Mouse (Mus musculus) B cell, adult 2 months (primary cell): ENCODE results near the gene Iqca.
A peak's percentile ranks its signal among the peaks of the same experiment; 100 is the strongest.

Experiments
- DNase-seq, 2 experiments: peaks; one replicate each; pipeline ENCODE4 v3.0.0; 2022

Gene Iqca

DNA sequence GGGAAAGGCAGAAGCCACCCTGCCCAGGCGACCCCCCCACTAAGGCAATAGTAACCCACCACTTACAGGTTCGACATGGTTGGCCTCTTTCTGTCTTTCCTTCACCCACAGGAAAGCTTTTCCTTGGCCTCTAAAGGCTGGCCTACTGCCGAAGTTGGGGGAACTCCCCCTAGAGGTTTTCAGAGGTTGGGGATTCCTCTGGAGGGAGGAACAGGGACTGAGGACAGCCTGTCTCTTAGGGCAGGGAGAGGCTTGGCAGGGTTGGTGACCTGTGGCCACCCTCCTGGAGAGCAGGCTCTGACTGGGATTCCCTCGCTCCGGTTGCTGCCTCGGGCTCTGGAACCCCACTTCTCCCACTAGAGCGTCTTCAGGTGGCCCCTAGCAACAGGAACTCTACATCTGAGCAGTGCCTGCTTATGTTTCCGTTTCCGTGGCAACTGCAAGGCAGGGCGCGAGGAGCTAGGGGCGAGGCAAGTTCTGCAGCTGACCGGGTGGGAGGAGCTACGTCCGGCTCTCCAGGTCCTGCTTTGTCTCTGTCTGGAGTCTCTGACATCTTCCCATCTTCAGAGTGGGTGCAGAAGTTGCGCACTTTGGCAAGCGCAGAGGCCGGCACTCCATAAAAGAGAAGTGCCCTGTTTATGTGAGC, at the start of gene Iqca:
Gene Iqca (minus strand): TSS at position 303 of the 646 bp plus-strand sequence.
- DNase-seq: peak; percentile 67 to 79

DNA sequence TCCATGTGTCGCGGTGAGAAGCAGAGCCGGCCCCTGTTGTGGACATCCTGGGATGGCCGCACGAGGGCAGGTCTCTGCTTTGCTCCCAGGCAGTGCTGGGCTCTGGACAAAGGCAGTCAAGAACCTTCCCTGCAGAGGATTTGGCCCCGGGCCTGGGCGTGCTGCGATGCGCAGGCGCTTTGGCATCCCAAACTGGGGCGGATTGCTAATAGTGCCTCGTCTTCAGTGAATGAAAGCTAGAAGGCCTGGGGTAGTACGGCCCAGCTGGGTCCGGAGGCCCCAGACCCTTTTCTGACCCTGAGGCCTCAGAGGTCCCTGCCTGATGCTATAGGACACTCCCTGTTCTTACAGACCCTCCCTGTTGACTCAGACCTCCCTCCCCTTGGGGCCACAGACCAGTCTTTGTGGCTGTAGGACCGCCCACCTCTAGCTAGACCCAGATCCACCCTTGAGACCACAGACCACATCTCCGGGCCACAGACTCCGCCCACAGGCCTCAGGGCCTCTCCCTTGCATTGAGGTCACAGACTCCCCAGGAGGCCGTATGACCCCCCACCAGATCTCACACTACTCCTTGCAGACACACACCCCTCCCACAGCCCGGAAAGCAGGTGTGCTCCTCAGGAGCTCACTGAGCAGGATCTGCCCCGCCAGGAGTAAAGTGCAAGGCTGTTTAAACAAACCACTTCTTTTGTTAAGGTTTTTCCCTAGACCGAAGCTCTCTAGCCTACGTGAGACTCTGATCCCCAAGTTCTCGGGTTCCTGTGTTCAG, 49.2 kb upstream of the Iqca start:
- peak; percentile 41 to 45 for DNase-seq

DNA sequence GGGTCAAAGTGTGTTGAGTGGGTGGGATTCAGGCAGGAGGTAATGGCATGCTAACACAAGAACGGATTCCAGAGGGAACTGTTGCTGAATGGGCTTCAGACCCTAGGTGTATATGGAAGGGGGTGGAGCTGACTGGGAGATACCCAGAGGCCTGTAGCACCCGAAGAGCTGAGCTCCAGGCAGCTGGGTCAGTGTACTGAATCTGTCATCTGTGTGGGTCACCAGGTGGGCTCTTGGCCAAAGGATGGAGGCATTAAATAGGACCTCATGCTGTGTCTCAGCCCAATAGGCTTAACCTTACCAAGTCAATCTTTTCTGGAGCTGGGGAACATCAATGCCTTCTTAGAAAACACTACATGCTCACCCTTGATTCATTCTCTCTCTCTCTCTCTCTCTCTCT, 48.5 kb upstream of the Iqca start:
- DNase-seq: no peak

DNA sequence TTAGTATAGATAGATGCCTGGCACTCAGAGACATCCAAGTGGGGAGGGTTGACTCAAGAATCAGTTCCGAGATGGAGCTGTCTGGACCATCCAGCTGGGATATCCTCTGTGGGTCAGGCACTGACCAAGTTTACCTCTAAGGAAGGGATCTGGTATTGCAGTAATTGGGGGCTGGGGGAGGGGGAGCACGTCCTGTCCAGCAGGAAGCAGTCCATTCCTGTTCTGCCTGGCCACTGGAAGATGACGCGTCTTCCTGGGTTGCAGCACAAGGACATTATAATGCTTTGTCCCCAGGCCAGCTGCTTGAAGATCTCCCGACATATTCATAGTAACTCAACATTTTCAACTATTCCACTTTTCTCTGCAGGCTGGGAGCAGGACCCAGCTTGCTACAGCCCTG, 48.0 kb upstream of the Iqca start:
- DNase-seq: no peak

DNA sequence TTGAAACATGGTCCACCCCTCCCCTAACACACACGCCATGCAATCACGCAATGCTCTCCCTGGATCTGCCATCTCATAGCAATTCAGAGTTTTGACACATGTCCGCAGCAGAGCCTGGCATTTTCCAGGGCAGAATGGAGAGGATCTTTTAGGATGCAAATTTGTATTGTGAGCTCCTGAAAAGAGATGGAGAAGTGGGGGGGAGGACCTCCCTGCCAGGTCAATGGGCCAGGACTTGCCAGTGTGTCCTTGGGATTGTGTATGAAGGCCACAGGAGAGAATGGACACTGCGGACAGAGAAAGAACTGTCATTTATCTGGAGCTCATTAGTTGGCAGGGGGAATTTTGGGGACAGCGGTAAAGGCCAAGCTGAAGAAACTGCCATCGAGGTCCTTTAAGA, 35.8 kb upstream of the Iqca start:
- no peak for DNase-seq

DNA sequence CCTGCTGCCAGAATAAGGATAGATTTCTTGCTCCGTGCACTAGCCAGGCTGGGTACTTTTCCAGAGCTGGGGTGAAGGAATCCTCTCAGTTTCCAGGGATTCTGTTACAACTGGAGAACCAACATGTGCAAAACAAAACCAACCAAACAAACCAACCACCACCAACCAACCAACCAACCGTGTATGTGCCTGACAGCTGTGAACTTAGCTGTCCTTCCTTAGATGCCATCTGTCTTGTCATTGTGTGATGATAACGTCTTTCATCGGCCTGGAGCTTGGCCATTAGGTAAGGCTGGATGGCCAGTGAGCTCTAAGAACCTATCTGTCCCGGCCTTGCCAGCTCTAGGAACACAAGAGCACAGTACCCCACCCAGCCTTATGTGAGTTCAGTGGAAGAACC, 33.7 kb upstream of the Iqca start:
- DNase-seq: no peak

DNA sequence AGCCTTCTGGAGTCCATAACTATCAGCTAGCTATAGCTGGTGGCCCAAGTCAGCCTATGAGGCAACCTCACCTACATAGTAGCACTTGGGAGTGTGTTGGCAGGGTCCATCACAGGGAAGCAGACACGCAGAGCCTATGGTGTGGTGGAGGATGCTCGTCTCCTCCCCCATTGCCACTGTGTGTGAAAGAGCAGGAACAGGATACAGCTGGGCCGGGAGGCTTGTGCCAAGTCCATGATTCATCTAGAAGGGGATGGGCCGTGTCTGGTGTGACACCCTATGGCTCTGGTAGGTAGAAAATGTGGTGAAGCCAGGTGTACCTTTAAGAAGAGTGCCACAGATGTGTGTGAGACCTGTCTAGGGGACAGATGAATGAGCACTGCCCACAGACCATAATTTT, 33.0 kb upstream of the Iqca start:
- no peak for DNase-seq

DNA sequence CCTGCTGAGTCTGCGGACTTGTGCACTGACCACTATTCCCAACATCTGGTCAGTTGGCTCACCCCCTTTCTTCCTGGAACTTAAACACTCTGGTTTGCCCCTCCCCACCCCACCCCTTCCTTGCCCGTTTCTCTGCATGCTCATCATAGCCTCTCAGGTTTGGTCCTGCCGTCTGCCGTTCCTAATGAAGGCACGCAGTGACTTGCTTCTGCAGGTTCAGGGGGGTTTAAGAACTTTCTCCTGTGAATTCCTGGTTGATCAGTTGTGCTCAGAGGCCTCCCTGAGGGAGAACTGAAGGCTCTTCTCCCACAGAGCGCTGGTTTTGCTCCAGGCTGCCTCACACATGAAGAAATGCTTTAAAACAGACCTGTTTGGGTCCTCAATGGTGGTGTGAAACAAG, 30.4 kb upstream of the Iqca start:
- DNase-seq: no peak

DNA sequence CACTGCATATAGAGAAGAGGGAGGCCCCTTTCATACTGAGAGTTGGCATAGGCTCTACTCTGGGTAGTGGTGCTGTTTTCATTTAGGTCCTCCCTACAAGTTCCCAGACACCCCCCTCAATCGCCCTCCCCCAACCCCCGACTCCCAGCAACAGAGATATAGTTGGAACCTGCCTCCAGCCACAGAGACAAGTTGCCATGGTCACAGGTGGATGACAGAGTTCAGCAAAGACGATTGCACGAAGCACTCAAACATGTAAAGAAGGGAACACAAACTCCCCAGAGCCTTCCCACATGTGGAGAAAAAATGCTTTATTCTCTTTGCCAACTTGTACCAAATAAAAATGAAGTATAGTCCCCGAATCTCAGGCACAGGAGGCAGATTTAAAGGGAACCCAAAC, 29.3 kb upstream of the Iqca start:
- no peak for DNase-seq

DNA sequence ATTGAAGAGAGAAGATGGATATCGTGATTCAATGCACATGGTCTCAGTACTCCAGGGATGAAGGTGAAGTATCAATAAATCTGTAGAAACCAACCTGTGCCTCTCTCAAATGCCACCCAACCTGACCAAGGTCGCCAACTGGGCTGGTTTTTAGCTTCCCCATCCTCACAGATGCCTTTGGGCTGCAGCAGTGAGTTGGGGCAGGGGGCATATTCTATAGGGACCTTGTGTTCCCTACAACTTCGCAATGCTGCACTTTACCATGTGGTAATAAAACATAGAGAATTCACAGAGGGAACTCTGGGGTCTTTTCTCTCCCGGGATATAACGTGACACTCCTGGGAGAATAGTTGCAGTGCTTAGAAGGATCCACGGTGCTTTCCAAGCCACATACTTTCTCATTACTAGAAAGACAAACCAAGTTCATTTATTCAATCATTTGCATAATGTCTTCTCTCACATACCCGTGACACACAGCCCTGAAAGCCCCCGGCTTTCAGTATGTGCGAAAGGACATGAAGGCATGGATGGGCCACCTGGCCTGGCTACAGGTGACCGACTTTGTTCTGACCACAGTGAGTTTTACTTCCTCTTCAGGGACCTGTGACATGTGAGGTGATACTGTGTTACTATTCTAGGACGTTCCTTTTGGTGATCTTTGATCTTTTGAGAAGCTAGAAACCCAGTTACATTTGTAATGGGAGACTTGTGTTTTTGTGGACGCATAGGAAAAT, 27.9 kb upstream of the Iqca start:
- peak; percentile 69 to 79 for DNase-seq

DNA sequence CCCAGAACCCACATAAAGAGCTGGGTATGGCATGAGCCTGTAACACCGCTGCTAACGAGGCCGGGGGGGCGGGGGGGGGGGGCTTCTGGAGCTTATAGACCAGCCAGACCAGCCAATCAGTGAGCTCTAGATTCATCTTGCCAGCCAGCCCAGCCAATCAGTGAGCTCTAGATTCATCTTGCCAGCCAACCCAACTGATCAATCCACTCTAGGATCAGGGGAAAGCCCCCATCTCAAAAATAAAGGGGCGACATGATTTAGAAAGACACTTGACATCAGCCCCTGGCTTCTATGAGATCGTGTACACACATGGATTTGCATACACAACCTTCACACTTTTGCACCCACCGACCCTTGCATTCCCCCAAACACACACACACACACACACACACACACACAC, 27.3 kb upstream of the Iqca start:
- peak; percentile 29 to 55 for DNase-seq

DNA sequence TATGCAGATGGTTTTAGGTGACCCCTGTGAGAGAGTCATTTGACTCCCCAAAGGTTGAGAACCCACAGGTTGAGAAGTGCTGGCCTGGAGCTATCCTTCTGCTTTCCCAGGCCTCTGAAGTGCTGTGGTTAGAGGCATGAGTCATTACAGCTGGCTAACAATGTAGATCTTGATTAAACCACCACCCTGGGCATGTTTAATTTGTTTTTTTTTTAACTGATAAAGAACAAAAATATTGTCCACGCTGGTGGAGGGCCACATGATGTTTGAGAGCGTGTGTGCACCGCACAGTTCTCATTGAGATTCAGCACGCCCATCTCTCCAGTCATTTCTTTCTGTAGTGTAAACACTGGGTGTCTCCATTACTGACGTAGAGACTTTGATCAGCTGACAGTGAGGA, 24.8 kb upstream of the Iqca start:
- no peak for DNase-seq

DNA sequence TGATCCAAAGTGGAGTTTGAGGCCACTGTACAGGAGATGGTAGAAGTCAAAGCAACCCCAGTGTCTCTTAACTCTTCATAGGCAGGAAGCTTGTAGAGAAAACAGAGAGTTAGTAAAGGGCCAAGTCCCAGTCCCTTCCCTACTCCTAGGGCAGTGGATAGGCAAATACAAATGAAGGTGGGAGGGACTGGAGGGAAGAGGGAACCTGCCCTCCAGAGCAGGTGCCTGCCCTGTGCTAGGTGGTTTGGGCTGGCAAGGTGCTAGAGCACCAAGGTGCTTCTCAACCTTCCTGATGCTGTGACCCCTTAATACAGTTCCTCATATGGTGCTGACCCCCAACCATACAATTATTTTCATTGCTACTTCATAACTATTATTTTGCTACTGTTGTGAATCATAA, 24.4 kb upstream of the Iqca start:
- DNase-seq: no peak

DNA sequence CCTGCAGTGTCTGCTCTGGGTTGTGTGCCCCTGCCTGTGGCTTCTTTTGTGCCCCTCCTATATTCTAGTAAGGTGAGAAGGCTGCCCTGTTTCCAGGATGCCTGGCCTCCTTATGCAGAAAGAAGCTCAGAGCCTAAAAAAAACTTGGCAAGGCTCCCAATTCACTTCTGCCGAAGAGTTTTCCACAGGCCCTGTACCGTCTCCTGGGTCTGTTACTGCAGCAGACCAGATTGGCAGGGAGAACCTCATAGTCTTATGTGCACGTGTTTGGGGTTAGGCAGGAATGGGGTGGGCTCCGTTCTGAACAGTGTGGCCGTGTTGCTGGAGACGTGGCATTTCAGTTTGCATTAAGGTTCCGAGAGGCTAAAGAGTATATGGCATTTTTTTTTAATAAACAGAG, 23.0 kb upstream of the Iqca start:
- no peak for DNase-seq

DNA sequence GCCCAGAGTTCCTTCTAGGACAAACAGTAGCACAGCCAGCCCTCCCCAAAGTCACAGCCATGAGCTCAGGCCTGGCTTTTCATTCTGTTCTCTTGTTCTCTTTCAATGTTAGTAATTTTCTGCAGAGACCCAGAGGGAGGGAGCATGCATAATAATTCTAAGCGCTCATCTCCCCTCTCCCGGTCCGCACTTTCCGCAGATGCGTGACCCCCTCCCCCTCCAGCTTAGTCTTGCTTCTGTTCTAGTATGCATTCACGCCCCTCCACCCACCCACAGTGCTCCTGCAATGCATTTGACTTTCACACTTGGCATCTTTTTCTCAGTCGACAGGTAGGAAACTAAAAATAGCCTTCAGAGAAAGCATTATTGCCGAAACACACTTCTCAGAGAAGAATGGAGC, 21.1 kb upstream of the Iqca start:
- DNase-seq: no peak

DNA sequence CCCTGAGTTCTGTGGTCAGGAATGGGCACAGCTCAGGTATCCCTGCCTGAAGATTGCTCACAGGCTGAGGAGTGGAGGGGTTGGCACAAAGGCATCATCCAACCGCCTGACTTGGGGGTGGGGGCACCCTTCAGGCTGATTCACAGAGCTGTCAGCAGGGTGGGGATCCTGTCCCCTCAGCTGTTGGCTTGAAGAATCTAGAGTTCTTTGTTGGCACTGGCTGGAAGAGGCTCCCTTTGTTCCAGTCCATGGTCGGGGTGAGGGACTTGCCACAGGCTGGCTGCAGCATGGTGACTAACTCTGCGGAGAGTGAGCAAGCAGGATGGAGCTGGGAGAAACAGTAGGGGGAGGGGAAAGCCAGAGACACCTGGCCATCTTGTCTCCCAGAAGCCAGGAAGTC, 11.1 kb upstream of the Iqca start:
- no peak for DNase-seq

DNA sequence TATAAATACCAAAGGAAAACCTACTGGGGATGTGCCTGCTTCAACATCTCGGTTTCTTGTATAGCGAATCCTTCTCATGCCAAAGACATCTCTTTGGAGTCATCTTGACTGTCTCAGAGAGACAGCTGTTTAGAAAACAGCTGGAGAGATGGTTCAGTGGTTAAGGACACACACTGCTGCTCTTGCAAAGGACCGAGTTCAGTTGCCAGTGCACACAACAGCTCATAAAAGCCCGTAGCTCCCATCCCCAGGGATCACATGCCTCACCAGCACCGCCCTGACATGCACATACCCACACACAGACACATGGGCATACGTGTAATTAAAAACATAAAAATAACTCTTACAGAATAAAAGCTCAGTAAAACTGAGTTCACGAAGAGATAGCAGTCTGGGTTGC, 10.0 kb upstream of the Iqca start:
- no peak for DNase-seq

DNA sequence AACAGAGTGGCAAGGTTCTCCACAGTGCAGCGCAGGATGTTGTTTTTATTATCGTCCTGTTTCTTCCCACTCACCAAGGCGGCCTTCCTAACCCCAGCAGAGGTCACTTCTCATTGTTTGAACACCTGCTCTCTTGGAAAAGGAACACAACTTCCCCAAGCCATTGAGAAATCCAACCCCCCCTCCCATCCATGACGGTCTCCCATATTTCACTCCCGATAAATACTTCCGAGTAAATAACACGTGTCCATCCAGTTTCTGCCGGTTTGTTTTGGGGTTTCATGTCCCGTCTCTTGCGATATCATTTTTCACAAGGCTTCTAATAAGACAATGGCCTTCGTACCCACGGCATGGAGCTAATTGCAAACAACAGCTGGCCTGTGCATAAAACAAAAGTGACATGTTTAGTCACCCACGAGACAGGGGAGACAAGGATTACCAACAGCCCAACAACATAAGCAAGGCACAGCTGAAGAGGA, 9.2 kb upstream of the Iqca start:
- no peak for DNase-seq

DNA sequence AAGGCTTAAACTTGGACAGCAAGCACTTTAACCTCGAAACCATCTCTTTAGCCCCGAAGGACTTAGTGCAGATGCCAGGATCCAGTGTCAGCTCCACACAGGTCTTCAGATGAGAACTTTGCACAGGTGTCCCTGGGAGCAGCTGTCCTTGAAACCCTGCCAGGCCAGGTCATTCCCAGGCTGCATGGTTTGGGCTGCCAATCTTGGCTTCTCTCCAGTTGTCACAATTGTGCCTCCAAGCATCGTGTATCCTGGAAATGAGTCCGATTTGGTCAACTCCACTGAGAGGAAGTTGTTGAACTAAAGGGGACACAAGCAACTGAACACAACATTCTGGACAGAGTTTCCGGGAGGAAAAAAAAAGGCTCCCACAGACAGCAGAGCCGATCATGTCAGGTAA, 8.4 kb upstream of the Iqca start:
- DNase-seq: no peak

DNA sequence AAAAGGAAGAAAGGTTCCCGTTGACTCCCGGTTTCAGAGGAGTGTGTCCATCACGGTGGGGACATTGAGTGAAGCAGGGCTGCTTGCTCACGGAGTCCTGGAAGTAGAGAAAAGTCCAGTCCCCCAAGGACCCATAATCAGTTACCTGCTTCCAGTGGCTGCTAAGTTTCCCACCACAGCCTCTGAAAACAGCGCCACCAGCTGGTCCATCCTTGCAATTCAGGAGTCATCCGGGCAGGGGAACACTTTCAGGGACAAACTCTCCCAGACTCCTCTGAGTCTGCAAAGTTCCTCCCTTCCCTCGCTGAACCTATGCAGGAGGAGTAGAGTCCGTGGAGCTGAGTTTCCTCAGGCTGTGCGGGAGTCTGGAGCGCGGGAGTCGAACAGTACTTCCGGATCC, 6.7 kb upstream of the Iqca start:
- DNase-seq: no peak

DNA sequence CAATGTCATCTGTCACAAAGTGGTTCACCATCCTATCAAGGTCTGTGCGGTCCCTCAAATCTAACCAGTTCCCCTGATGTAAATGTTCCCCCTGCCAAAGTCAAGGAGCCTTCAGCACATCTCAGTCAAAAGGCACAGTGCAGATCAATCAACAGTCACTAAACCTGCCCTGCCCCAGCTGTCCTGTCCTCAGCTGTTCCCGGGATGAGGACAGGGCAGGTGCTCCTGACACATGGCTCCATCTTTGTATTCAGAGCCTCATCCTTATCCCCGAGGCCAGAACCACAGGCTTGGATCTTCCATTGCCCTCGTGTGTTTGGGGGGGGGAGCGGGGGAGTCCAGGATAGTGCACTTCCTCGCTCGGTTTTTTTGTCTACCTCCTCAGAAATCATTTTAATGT, 3.4 kb upstream of the Iqca start:
- DNase-seq: no peak

DNA sequence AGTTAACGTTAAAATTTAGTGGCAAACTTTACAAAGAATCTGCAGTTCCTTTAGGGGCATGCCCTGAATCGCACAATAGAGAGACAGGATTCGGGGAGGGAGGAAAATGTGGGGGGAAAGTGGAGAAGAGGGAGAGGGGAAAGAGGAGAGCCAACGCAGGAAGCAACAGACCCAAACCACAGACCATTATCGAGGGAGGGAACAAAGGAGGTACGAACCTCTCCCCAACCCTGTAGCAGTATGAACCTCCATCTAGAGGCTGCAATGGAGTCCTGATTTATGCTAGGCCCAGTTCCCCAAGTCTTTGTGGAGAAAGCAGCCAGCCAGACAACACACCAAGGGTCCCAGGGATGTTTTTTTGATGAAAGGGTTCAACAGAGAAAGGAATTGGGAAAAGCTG, 586 bp upstream of the Iqca start:
- no peak for DNase-seq

DNA sequence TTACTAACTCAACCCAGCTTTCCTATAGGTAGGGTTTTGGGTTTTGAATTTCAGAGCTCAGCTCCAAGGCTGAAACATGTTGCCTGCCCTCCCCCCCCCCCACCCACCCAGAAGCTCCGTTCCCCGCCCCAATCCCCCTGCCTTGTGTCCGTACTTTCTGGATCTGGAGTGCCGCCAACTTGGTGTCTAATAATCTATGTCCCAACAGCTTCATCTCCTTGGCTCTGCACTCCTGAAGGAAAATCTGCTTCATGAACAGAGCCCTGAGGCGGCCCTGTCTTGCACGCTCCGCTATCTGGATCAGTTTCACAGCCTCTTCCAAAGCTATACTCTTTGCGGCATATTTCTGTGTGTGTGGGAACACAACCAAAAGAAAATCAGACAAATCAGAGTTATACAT, 13.5 kb downstream of the Iqca start:
- no peak for DNase-seq

DNA sequence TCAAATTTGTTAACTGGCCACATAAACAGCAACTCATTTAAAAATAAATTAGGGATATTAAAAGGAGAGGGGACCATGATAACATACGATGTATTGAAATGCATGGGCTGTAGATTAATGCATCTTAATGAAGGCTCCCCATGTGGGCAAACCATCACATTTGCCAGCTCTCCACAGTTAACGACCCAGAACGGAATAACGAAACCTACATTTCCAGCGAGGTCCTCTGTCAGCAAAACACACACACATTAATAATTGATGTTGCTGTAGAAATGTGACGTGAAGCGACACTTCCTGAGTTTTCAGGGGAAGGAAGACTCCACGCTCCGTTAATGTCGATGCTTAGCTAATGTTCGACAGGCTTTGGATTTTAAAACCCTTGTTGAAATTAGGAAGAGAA, 20.8 kb downstream of the Iqca start:
- no peak for DNase-seq
